Mouse (Mus musculus): ENCODE measurements around the gene Batf3.

- TF ChIP-seq CTCF (IDR thresholded peaks at IDR 0.05): no peak
- TF ChIP-seq EP300 (IDR thresholded peaks at IDR 0.05): no peak
Measured at GRCm38 (mm10) chr1:191140983-191141382, 43.3 kb downstream of the Batf3 start.
